In the genomic region with DNA sequence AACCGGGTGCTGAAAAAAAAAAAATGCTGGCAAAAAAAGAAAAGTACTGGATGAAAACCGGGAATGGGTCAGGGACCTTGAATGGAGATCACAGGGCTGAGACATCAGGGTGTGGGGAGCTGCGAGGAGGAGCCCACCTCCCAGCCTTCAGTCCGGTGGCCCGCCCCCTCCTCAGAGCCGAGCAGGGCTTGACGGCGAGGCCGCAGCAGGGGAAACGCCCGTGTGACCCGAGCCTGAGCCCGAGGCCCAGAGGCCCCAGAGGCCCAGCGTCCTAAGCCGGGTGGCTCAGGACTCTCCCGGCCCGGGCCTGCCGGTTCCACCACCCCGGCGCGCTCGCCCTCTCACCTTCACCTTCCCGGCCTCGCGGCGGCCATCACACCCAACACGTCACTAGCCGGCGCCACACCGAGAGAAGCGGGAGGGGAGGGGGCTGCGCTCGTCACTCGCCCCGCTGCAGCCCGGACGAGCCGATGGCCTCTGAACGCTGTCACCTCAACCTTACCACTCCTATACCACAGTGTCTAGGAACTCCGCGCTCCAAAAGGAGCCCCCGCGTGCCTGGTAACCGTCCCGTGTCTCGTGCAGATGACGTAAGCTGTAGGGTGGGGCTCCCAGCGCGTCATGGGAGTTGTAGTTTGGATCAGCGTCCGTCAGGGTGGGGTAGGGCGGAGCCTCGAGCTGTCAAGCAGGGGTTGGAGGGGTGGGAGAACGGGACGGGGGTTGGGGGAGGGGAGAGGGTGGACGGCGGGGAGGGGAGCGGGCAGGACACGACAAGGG, we compare ENCODE assay signal across 1 mouse cellular context.
TF ChIP-seq lines count a peak whose summit lies in the region.

A gene (minus strand): TSS at position 392 of the 777 bp plus-strand sequence.

TF ChIP-seq in MEL, 35 proteins besides CTCF, POLR2A, EP300 and RAD21 (continued from another document):
- TF ChIP-seq BHLHE40 (IDR thresholded peaks at IDR 0.05; ENCODE audit: borderline replicate concordance, low read depth, low read length) = peak; percentile 30; the same call in 1 of the 2 replicates
- no peak for TF ChIP-seq GATA1 (IDR thresholded peaks at IDR 0.05; ENCODE audit: low read depth, low read length)
- TF ChIP-seq ZMIZ1 (IDR thresholded peaks at IDR 0.05; ENCODE audit: low read depth, low read length) = no peak
- peak; percentile 48; the same call in 1 of the 2 replicates for TF ChIP-seq USF1 (IDR thresholded peaks at IDR 0.05; ENCODE audit: low read depth, low read length)
- TF ChIP-seq MYC (IDR thresholded peaks at IDR 0.05; ENCODE audit: low read depth, low read length) = no peak
- peak; percentile 36 for TF ChIP-seq CHD2 (IDR thresholded peaks at IDR 0.05; ENCODE audit: low read length)
- TF ChIP-seq ETS1 (IDR thresholded peaks at IDR 0.05; ENCODE audit: low read depth, low read length) = no peak
- TF ChIP-seq NRF1 (IDR thresholded peaks at IDR 0.05; ENCODE audit: insufficient read depth, low read depth, low read length, poor library complexity, severe bottlenecking) = no peak
- no peak for TF ChIP-seq TAL1 (IDR thresholded peaks at IDR 0.05; ENCODE audit: low read length)
- TF ChIP-seq MEF2A (IDR thresholded peaks at IDR 0.05; ENCODE audit: extremely low read depth, insufficient replicate concordance, low read depth, low read length, poor library complexity, severe bottlenecking) = no peak
- no peak for TF ChIP-seq POLR2AphosphoS5 (IDR thresholded peaks at IDR 0.05; ENCODE audit: borderline replicate concordance, low read depth, low read length)
- TF ChIP-seq MAX (IDR thresholded peaks at IDR 0.05; ENCODE audit: low read length) = no peak; the same call in none of the 2 replicates
